Mouse (Mus musculus): ENCODE measurements at regions not wholly inside any gene's neighbourhood (a gene's known extent, or its start where the extent isn't known, plus 50 kb on each side); places are given as distances from the start of the nearest gene placed in this dataset.

- WGBS: 77% methylated on average over 8 of the region's 8 CpGs
- DNase-seq (ENCODE audit: low spot score) (no peak), ATAC-seq (ENCODE audit: low FRiP score, low read depth) (no peak)
- no peak overlapping the region for H3K27ac ChIP-seq (replicated peaks; ENCODE audit: low read depth, low read length)
- H3K9me3 ChIP-seq (ENCODE audit: control insufficient read depth, low read length): no peaks in the 10 kb centered on the region
- H3K4me3 ChIP-seq (replicated peaks; ENCODE audit: low read length): no peak overlapping the region
- H3K4me2 ChIP-seq (replicated peaks; ENCODE audit: low read depth, low read length, severe bottlenecking): no peak overlapping the region
- H3K27me3 ChIP-seq (ENCODE audit: control insufficient read depth, insufficient read depth, low read length): no peaks in the 10 kb centered on the region
- no peak overlapping the region for H3K9ac ChIP-seq (ENCODE audit: low read depth, low read length, severe bottlenecking)
- no peaks in the 10 kb centered on the region for H3K36me3 ChIP-seq (ENCODE audit: control insufficient read depth, insufficient read depth, low read length)
- no peak for TF ChIP-seq POLR2A (IDR thresholded peaks at IDR 0.05; ENCODE audit: borderline replicate concordance, extremely low read depth, insufficient read depth, insufficient read length)
- no peaks in the 10 kb centered on the region for H3K4me1 ChIP-seq (ENCODE audit: control insufficient read depth, insufficient read depth, low read length)
Observed at GRCm38 (mm10) chr5:69835162-69835561, 243.0 kb upstream of the Gnpda2 start.

GRCm38 (mm10) chr5:69817778-69818177 lies 225.6 kb upstream of the Gnpda2 start:
- no peak for TF ChIP-seq POLR2A (IDR thresholded peaks at IDR 0.05; ENCODE audit: borderline replicate concordance, extremely low read depth, insufficient read depth, insufficient read length)
- ATAC-seq (ENCODE audit: low FRiP score, low read depth) (no peak), DNase-seq (ENCODE audit: low spot score) (no peak)
- Histone ChIP-seq H3K9ac (ENCODE audit: low read depth, low read length, severe bottlenecking) (no peak overlapping the region), H3K4me3 (replicated peaks; ENCODE audit: low read length) (no peak overlapping the region), H3K27me3 (ENCODE audit: control insufficient read depth, insufficient read depth, low read length) (no peaks in the 10 kb centered on the region), H3K4me2 (replicated peaks; ENCODE audit: low read depth, low read length, severe bottlenecking) (no peak overlapping the region), H3K36me3 (ENCODE audit: control insufficient read depth, insufficient read depth, low read length) (no peaks in the 10 kb centered on the region), H3K4me1 (ENCODE audit: control insufficient read depth, insufficient read depth, low read length) (no peaks in the 10 kb centered on the region), H3K9me3 (ENCODE audit: control insufficient read depth, low read length) (no peaks in the 10 kb centered on the region), H3K27ac (replicated peaks; ENCODE audit: low read depth, low read length) (no peak overlapping the region)
- 80% methylated on average over 4 of the region's 4 CpGs for WGBS

- no peak for TF ChIP-seq POLR2A (IDR thresholded peaks at IDR 0.05; ENCODE audit: borderline replicate concordance, extremely low read depth, insufficient read depth, insufficient read length)
- 80% methylated on average over 5 of the region's 5 CpGs for WGBS
- no peak overlapping the region for H3K27ac ChIP-seq (replicated peaks; ENCODE audit: low read depth, low read length)
- H3K27me3 ChIP-seq (ENCODE audit: control insufficient read depth, insufficient read depth, low read length): no peaks in the 10 kb centered on the region
- H3K9me3 ChIP-seq (ENCODE audit: control insufficient read depth, low read length): no peaks in the 10 kb centered on the region
- H3K36me3 ChIP-seq (ENCODE audit: control insufficient read depth, insufficient read depth, low read length): no peaks in the 10 kb centered on the region
- H3K9ac ChIP-seq (ENCODE audit: low read depth, low read length, severe bottlenecking): no peak overlapping the region
- no peak overlapping the region for H3K4me3 ChIP-seq (replicated peaks; ENCODE audit: low read length)
- DNase-seq (ENCODE audit: low spot score): no peak
- H3K4me1 ChIP-seq (ENCODE audit: control insufficient read depth, insufficient read depth, low read length): no peaks in the 10 kb centered on the region
- no peak overlapping the region for H3K4me2 ChIP-seq (replicated peaks; ENCODE audit: low read depth, low read length, severe bottlenecking)
- ATAC-seq (ENCODE audit: low FRiP score, low read depth): no peak
Observed at GRCm38 (mm10) chr5:69817035-69817434, 224.9 kb upstream of the Gnpda2 start.

- Histone ChIP-seq H3K9ac (ENCODE audit: low read depth, low read length, severe bottlenecking) (no peak overlapping the region), H3K4me3 (replicated peaks; ENCODE audit: low read length) (no peak overlapping the region), H3K4me2 (replicated peaks; ENCODE audit: low read depth, low read length, severe bottlenecking) (no peak overlapping the region), H3K4me1 (ENCODE audit: control insufficient read depth, insufficient read depth, low read length) (no peaks in the 10 kb centered on the region), H3K27me3 (ENCODE audit: control insufficient read depth, insufficient read depth, low read length) (no peaks in the 10 kb centered on the region), H3K9me3 (ENCODE audit: control insufficient read depth, low read length) (no peaks in the 10 kb centered on the region), H3K36me3 (ENCODE audit: control insufficient read depth, insufficient read depth, low read length) (no peaks in the 10 kb centered on the region), H3K27ac (replicated peaks; ENCODE audit: low read depth, low read length) (no peak overlapping the region)
- no peak for TF ChIP-seq POLR2A (IDR thresholded peaks at IDR 0.05; ENCODE audit: borderline replicate concordance, extremely low read depth, insufficient read depth, insufficient read length)
- ATAC-seq (ENCODE audit: low FRiP score, low read depth) (no peak), DNase-seq (ENCODE audit: low spot score) (no peak)
- 44% methylated on average over 1 of the region's 1 CpGs for WGBS
Observed at GRCm38 (mm10) chr5:69815356-69815755, 223.2 kb upstream of the Gnpda2 start.

- 73% methylated on average over 4 of the region's 4 CpGs for WGBS
- ATAC-seq (ENCODE audit: low FRiP score, low read depth): no peak
- H3K36me3 ChIP-seq (ENCODE audit: control insufficient read depth, insufficient read depth, low read length): no peaks in the 10 kb centered on the region
Observed at GRCm38 (mm10) chr5:69802612-69803011, 210.5 kb upstream of the Gnpda2 start.

GRCm38 (mm10) chr5:69802101-69802500 lies 210.0 kb upstream of the Gnpda2 start:
- no peak for TF ChIP-seq POLR2A (IDR thresholded peaks at IDR 0.05; ENCODE audit: borderline replicate concordance, extremely low read depth, insufficient read depth, insufficient read length)
- 78% methylated on average over 3 of the region's 3 CpGs for WGBS
- DNase-seq (ENCODE audit: low spot score) (no peak), ATAC-seq (ENCODE audit: low FRiP score, low read depth) (no peak)
- no peaks in the 10 kb centered on the region for H3K9me3 ChIP-seq (ENCODE audit: control insufficient read depth, low read length)
- H3K36me3 ChIP-seq (ENCODE audit: control insufficient read depth, insufficient read depth, low read length): no peaks in the 10 kb centered on the region
- H3K4me1 ChIP-seq (ENCODE audit: control insufficient read depth, insufficient read depth, low read length): no peaks in the 10 kb centered on the region
- no peak overlapping the region for H3K27ac ChIP-seq (replicated peaks; ENCODE audit: low read depth, low read length)
- H3K27me3 ChIP-seq (ENCODE audit: control insufficient read depth, insufficient read depth, low read length): no peaks in the 10 kb centered on the region
- no peak overlapping the region for H3K9ac ChIP-seq (ENCODE audit: low read depth, low read length, severe bottlenecking)
- no peak overlapping the region for H3K4me3 ChIP-seq (replicated peaks; ENCODE audit: low read length)
- H3K4me2 ChIP-seq (replicated peaks; ENCODE audit: low read depth, low read length, severe bottlenecking): no peak overlapping the region

More at GRCm38 (mm10) chr5:69802612-69803011, 210.5 kb upstream of the Gnpda2 start:
- H3K9ac ChIP-seq (ENCODE audit: low read depth, low read length, severe bottlenecking): no peak overlapping the region
- no peak overlapping the region for H3K27ac ChIP-seq (replicated peaks; ENCODE audit: low read depth, low read length)
- TF ChIP-seq POLR2A (IDR thresholded peaks at IDR 0.05; ENCODE audit: borderline replicate concordance, extremely low read depth, insufficient read depth, insufficient read length): no peak
- no peaks in the 10 kb centered on the region for H3K9me3 ChIP-seq (ENCODE audit: control insufficient read depth, low read length)
- no peaks in the 10 kb centered on the region for H3K27me3 ChIP-seq (ENCODE audit: control insufficient read depth, insufficient read depth, low read length)
- H3K4me1 ChIP-seq (ENCODE audit: control insufficient read depth, insufficient read depth, low read length): no peaks in the 10 kb centered on the region
- H3K4me2 ChIP-seq (replicated peaks; ENCODE audit: low read depth, low read length, severe bottlenecking): no peak overlapping the region
- no peak overlapping the region for H3K4me3 ChIP-seq (replicated peaks; ENCODE audit: low read length)
- DNase-seq (ENCODE audit: low spot score): no peak
